Mouse (Mus musculus) G1E (cell line): ENCODE measurements around the gene Gmppb. TPM values are rescaled to one million over a fixed set of nuclear protein-coding genes. Genes with fewer than 3 reads are reported as not detected.

Source experiments
- ATAC-seq: 2 replicates; pipeline ENCODE4 v1.8.0; 2016; ENCODE audit warnings: mild to moderate bottlenecking; ENCODE audit not compliant: insufficient number of reproducible peaks, poor library complexity, low FRiP score, severe bottlenecking; ENCODE audit errors: extremely low read depth
- DNase-seq: peaks from one replicate; pipeline ENCODE4 v3.0.0; 2012; ENCODE audit warnings: low spot score
- H3K27me3 ChIP-seq: 2 replicates; pipeline ENCODE4 v1.6.1; 2012; ENCODE audit warnings: mild to moderate bottlenecking, low read length, inconsistent platforms; ENCODE audit not compliant: insufficient read depth
- H3K36me3 ChIP-seq: replicated peaks from 2 replicates; pipeline ENCODE3; 2012; ENCODE audit warnings: mild to moderate bottlenecking, inconsistent platforms
- H3K4me1 ChIP-seq: 2 replicates; pipeline ENCODE4 v1.6.1; 2012; ENCODE audit warnings: low read depth, low read length, inconsistent platforms, mixed read lengths; ENCODE audit not compliant: insufficient read depth
- H3K4me3 ChIP-seq: 2 replicates; pipeline ENCODE4 v1.5.1; 2012; ENCODE audit warnings: low read depth, mild to moderate bottlenecking, inconsistent platforms, low read length, moderate library complexity, mixed read lengths
- H3K9me3 ChIP-seq: replicated peaks from 2 replicates; pipeline ENCODE4 v1.6.1; 2012; ENCODE audit warnings: inconsistent platforms
- CTCF ChIP-seq: IDR thresholded peaks from 2 replicates; pipeline ENCODE4 v1.5.1; 2012; ENCODE audit warnings: low read depth, low read length, inconsistent platforms, mixed read lengths
- GATA1 ChIP-seq: IDR thresholded peaks from 2 replicates; pipeline ENCODE4 v1.6.1; 2012; ENCODE audit warnings: borderline replicate concordance, low read length, inconsistent platforms, mixed read lengths
- GATA2 ChIP-seq: IDR thresholded peaks from 2 replicates; pipeline ENCODE4 v1.6.1; 2012; ENCODE audit warnings: low read depth, low read length, inconsistent platforms, borderline replicate concordance
- POLR2AphosphoS5 ChIP-seq: IDR thresholded peaks from 2 replicates; pipeline ENCODE4 v1.6.1; 2012; ENCODE audit warnings: low read depth, low read length, inconsistent platforms; ENCODE audit not compliant: insufficient replicate concordance
- TAL1 ChIP-seq: conservative IDR thresholded peaks from 2 replicates; pipeline ENCODE4 v1.6.1; 2012; ENCODE audit warnings: low read depth, low read length, inconsistent platforms, mixed read lengths
- polyA plus RNA-seq: library from polyadenylated mRNA; stranded (reverse); fragments of >175 nt; gene quantifications from 2 replicates; pipeline ENCODE4 v1.2.3, GENCODE M21; 2012
- total RNA-seq, 2 experiments: library from RNA; stranded (forward) in 1 of 2; stranded (reverse) in 1 of 2; fragments of 200-1000 nt in 1 of 2; fragments of >200 nt in 1 of 2; fragmentation: Nextera tagmentation in 1 of 2; gene quantifications; 2 replicates each; pipeline ENCODE4 v1.2.3; 2014 to 2017

The Gmppb gene
- total and polyA plus RNA-seq, 3 experiments: 5.1 to 19.4 (median 7.2) TPM

- no peak overlapping the region; the same call in 1 of the 2 replicates for H3K4me3 ChIP-seq
- TF ChIP-seq CTCF (no peak), GATA1 (no peak), TAL1 (no peak), POLR2AphosphoS5 (no peak), GATA2 (no peak)
- H3K27me3 ChIP-seq: no peaks in the 10 kb centered on the region; the same call in 1 of the 2 replicates
- H3K36me3 ChIP-seq: peaks cover 92% of the 10 kb centered on the region
- no peak for DNase-seq
- no peak for ATAC-seq
- peaks cover 56% of the 10 kb centered on the region for H3K4me1 ChIP-seq
- no peaks in the 10 kb centered on the region for H3K9me3 ChIP-seq
Observed at GRCm38 (mm10) chr9:108053665-108054225, 4.7 kb downstream of the Gmppb start.

GRCm38 (mm10) chr9:108054331-108055040 lies 5.4 kb downstream of the Gmppb start:
- H3K27me3 ChIP-seq: no peaks in the 10 kb centered on the region; the same call in 1 of the 2 replicates
- peaks cover 52% of the 10 kb centered on the region for H3K4me1 ChIP-seq
- DNase-seq: no peak
- ATAC-seq: no peak
- H3K36me3 ChIP-seq: peaks cover 100% of the 10 kb centered on the region
- TF ChIP-seq GATA2 (no peak), POLR2AphosphoS5 (no peak), GATA1 (no peak)
- no peaks in the 10 kb centered on the region for H3K9me3 ChIP-seq
- H3K4me3 ChIP-seq: no peak overlapping the region

DNA sequence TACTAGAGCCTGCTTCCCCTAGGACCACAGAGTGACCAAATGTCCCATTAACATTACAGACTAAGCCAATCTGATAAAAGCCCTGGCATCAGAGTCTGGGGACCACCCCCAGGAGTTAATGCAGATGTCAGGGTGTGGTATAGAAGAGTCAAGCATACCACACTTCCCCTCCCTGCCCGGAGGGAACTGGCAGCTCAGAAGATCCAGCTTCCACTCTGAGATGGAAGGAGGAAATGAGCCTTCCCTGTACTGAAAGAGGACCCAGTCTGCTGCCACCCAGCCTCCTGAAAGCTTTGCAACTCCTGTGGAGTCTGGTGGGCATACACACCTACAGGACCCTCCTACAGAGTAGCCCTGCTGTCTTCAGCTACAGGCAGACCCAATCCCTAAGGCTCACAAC lies 6.0 kb downstream of the Gmppb start:
- no peaks in the 10 kb centered on the region for H3K9me3 ChIP-seq
- no peaks in the 10 kb centered on the region; the same call in 1 of the 2 replicates for H3K27me3 ChIP-seq
- peaks cover 47% of the 10 kb centered on the region for H3K4me1 ChIP-seq
- H3K36me3 ChIP-seq: peaks cover 100% of the 10 kb centered on the region
- no peak for DNase-seq
- H3K4me3 ChIP-seq: no peak overlapping the region
- TF ChIP-seq TAL1 (no peak), GATA1 (no peak), POLR2AphosphoS5 (no peak), GATA2 (no peak), CTCF (no peak)
- ATAC-seq: no peak

DNA sequence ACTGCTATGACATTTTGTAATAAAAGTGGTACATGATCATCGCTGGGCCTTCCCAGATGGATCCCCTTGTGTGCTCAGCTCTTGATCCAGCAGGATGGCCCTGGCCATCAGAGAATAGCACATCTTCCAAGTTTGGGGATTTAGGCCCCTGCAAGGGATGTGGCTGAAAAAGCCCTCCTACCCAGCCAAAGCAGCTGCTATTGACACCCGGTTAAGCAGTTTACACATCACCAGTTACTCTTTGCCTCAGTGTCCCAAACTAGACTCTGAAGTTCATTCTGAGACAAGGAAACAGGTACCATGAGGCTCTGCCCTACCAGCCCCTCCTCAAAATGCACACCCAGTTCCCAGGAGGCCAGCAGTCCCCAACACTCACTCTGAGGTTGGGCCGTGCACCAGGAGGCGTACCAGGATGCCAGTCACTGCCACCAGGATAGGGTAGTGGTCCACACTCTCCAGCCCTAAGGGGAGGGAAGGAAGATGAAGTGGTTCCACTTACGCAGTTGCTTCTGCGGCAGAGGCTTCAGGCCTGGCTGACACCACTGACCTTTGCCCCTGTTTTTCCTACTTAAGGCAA lies 6.7 kb downstream of the Gmppb start:
- TF ChIP-seq GATA2 (no peak), GATA1 (no peak), CTCF (no peak), TAL1 (no peak), POLR2AphosphoS5 (no peak)
- Histone ChIP-seq H3K27me3 (no peaks in the 10 kb centered on the region; the same call in 1 of the 2 replicates), H3K4me1 (peaks cover 40% of the 10 kb centered on the region), H3K9me3 (no peaks in the 10 kb centered on the region), H3K36me3 (peaks cover 100% of the 10 kb centered on the region), H3K4me3 (no peak overlapping the region)
- ATAC-seq: no peak
- DNase-seq: no peak

- no peak for ATAC-seq
- H3K4me3 ChIP-seq: no peak overlapping the region
- no peak for TF ChIP-seq POLR2AphosphoS5
- TF ChIP-seq CTCF: no peak
- TF ChIP-seq GATA2: no peak
- no peak for TF ChIP-seq TAL1
- TF ChIP-seq GATA1: no peak
- H3K36me3 ChIP-seq: peaks cover 100% of the 10 kb centered on the region
- peaks cover 31% of the 10 kb centered on the region for H3K4me1 ChIP-seq
- H3K27me3 ChIP-seq: no peaks in the 10 kb centered on the region; the same call in 1 of the 2 replicates
- no peak for DNase-seq
- H3K9me3 ChIP-seq: no peaks in the 10 kb centered on the region
Observed at GRCm38 (mm10) chr9:108056361-108057261, 7.6 kb downstream of the Gmppb start.
